Mouse (Mus musculus): ENCODE data around the gene Slc17a8.

- TF ChIP-seq CTCF (IDR thresholded peaks at IDR 0.05; ENCODE audit: borderline replicate concordance, control insufficient read depth, extremely low read depth, insufficient read depth, low read length, poor library complexity) (no peak), POLR2A (IDR thresholded peaks at IDR 0.05; ENCODE audit: control insufficient read depth, extremely low read depth, insufficient read depth, low read length, poor library complexity) (no peak)
Observed at GRCm38 (mm10) chr10:89543867-89544266, 77.2 kb downstream of the Slc17a8 start.
